Mouse (Mus musculus): ENCODE results near the gene F7.

The F7 gene

DNA sequence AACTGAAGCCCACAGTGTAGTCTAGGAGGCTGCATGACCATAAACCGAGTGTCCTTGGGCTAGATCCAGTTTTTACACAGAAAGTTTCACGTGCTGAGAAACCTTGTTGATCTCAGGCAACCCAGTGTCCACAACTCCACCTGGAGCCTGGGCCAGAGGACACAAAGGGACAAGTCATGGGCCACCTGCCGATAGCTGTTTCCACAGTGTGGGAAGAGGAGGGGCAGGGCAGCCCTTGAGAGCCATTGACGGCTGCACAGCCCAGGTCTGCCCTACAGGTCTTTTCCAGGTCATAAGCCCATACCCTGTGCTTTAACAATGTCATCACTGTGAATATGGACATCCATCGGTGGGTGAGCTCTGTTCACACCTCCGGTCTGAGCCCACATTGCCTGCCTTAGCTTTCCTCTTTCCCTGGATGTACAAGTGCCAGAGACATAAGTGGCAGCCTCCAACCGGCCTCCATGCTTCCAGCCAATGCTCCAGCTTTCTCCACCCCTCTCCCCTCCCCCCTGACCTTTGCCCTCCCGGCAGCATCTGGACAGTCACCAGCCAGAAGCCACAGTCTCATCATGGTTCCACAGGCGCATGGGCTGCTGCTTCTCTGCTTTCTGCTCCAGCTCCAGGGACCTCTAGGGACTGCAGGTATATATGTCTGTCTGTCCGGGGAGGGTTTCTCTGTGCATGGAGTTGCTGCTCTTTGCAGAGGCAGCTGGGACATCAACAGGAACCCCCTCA, at the start of gene F7:
F7 (plus strand) TSS at position 548 of the 738 bp plus-strand sequence.
- no peak for DNase-seq (ENCODE audit: low spot score in 2 of 2)

DNA sequence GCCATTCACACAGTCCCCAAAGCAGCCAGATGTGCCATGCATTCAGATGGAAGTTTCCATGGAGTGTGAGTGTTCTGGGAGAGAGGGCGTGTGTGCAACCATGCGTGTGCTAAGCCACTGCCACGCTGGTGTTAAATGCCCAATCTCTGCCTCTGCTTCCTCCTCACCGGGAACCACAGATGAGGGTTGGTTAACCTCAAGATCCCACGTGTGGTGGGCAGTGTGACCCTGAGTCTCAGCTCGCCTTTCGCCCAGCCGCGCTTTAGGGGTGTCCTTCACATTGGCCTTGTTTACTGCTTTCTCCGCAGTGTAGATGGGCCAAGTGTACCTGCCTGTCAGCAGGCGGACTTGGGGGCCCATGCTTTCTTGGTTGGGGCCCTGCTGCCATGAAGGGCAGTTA, 49.5 kb upstream of the F7 start:
- no peak for DNase-seq (ENCODE audit: low spot score in 2 of 2)

DNA sequence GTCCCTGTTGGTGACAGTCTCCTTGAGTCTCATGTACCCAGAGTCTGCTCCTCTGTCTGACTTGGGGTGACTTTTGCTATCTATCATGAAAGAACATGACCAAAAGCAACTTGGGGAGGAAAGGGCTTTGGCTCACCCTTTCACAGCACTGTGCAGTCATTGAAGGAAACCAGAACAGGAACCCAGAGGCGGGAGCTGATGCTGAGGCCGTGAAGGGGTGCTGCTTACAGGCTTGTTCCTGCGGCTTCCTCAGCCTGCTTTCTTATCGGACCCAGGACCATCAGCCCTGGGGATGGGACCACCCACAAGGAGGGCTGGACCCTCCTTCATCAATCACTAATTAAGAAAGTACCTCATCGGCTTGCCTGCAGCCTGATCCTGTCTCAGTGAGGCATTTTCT, 49.1 kb upstream of the F7 start:
- no peak for DNase-seq (ENCODE audit: low spot score in 2 of 2)

DNA sequence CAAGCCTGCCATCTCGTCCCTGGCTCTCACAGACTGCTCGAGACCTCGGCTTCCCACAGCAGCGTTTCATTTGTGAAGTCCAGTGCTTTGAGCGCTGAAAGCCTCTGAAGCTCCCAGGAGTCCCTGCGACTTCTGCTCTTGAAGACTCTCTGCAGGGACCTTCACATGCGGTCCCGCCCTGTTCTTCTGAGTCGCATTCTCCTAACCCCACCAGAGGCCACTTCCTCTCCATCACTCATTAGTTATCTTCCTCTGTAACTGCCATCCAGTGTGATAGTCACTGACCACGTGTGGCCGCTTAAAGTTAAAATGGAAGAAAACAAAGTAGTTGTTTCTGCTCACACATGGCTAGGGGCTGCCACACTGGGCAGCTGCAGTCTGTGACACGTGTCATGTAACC, 48.5 kb upstream of the F7 start:
- DNase-seq (ENCODE audit: low spot score in 2 of 2): no peak

DNA sequence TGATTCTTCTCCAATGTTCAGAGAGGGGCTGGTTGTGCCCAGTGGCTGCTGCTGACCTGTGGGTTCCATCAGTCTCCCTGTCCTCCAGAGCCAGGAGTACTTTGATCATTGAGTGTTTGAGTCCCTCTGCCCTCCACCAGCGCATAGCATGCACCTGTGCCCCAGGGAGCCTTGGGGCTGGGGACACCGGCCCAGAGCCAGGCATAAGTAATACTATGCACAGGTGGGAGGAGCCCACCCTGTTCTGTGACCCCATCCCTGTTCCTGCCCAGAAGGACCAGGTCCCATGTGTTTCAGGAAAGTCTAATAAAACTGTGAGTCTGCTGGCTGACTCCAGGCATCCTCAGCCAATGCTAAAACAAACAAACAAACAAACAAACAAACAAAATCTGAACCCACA, 47.5 kb upstream of the F7 start:
- no peak for DNase-seq (ENCODE audit: low spot score in 2 of 2)

DNA sequence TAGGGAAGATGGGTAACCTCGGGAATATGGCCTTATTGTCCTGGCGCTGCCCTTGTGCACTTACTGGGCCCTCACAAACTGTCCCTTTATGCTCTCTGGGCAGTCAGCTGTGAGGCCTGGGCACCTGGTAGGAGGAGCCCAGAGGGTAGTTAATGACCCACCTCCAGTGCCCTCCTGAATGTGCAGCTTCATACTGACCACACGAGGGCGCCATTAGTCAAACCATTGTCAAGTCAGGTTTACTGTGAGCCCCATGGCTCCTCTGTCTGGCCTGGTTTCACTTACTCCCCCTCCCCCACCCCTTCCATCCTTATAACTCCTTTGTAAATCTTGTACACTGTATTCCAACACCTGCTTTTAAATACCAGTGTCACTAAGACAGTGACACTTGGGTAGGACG, 47.1 kb upstream of the F7 start:
- DNase-seq (ENCODE audit: low spot score in 2 of 2): no peak

DNA sequence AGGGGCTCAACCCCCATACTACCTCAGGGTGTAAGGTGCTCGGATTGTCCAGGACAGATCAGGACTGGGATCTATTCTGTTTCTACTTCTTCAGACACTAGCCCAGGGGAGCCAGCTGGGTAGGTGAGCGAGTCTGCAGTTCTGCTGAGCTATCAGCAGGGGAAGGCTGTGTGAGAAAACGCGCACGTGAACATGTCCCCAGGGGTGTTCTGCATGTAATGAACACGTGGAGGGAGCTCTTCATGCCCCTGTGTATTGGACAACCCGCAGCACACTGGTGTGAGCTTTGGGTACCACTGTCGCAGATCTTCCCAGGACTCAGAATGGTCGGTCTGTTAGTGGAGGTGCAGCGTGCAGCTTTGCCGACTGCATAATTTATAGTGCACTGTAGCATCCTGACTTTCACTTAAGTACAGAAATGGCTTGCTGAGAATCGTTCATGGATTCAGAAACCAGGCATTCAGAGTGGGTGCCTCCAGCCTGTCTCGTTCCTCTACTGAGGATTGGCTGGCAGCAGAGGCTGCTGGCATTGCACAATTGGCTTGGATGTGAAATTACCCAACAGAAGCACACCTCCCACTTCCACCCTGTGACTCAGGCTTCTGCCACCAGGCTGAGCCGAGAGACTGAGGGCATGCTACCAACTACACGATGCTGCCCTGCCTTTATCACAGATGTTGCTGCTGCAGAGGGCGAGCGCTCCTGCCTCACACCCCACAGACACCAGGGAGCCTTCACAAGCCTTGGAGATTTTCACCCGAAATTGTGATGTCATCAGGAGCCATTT, 42.0 kb upstream of the F7 start:
- peak; percentile 74 to 81 for DNase-seq (ENCODE audit: low spot score in 2 of 2)

DNA sequence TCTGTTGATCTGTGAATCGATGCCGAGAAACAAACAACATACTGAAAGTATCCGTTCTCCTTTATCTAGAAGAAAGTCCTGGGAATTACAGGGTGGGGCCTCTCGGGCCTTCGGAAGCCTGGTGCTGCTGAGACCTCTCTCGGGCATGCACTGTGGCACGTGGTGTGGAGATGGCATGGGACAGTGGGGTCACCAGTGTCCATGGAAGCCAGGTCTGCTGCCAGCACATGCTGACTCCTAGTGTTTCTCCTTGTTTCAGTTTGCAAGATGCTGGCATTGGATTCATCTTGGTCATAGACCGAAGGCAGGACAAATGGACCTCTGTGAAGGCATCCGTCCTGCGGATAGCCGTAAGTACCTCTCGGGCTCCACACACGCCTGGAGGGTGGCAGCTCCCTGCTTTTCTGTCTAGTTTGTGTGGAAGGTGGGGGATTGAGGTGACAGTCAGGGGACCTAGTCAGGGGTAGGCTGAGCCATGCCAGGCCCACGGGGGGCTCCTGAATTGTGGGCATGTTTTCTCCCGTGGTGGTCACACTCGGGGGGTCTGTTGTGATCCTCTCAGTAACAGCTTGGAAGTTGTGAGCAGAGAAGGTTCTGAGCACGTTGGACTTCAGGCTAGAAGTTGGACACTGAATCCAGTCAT, 41.1 kb upstream of the F7 start:
- DNase-seq (ENCODE audit: low spot score in 2 of 2): no peak

DNA sequence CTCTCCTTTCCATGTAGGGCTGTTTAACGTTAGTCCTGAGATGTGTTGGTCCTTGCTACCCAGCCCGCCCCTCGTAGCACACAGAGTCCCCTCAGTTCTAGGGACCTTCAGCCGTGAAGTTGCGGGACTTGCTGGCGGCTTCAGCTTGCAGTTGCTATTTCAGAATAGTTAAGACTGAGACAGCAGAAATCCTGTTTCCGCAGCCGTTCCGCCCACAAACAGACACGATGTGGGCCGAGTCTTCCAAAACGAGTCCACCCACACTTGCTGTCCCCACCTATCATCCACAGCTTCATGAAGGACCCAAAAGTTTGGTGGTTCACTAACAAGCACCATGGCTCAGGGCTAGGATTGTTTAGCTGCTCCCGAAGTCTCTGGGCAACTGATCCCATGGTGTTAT, 40.6 kb upstream of the F7 start:
- peak; percentile 50 to 53 for DNase-seq (ENCODE audit: low spot score in 2 of 2)

DNA sequence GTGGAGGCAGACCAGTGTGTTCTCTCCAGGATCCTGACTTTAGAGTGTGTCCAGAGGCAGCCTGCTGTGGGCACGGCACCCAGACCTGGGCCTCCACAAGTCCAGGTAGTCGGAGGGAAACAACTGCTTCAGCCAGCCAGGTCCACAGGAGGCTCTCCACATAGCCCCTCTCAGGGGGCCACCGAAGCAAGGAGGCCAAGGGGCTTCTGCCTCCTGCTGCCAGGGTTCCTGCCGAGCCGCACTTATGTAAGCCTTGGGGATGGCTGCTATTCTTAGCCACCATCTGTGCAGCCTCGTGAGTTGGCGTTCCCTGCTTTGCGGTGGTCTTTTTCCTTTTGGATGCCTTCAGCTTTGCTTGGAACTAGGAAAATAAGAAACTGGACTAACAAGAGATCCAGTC, 38.3 kb upstream of the F7 start:
- DNase-seq (ENCODE audit: low spot score in 2 of 2): peak; percentile 57 to 72

DNA sequence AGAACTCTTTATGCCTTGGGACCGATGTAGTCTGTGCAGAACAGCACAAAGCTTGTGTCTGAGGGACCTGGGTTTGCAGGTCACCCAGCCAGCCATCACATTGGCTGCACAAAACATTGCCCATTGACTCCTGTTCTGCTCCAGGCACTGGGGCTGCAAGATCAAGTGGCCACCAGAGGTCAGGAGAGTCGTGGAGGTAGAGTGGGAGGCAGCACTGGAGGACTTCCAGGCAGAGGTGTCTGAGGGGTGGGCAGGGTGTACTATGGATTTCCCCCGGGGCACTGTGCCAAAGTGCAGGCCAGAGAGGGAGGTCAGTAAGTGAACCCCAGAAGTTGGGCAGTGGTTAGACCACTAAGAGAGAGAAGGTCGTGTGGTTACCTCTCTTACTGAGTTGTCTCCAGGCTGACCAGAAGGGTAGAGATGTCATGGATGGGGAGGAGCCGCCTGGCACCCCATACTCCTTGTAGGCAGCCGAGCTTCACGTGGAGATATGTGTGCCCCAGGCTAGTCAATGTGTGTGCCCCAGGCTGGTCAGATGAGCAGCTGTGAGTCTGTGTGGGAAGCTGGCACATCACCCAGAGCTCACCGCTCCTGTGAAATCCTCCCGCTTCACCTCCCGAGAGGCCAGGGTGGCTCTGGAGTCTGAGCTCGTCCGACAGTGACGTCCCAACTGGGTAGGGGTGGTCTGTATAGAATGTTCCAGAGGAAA, 37.0 kb upstream of the F7 start:
- DNase-seq (ENCODE audit: low spot score in 2 of 2): no peak

DNA sequence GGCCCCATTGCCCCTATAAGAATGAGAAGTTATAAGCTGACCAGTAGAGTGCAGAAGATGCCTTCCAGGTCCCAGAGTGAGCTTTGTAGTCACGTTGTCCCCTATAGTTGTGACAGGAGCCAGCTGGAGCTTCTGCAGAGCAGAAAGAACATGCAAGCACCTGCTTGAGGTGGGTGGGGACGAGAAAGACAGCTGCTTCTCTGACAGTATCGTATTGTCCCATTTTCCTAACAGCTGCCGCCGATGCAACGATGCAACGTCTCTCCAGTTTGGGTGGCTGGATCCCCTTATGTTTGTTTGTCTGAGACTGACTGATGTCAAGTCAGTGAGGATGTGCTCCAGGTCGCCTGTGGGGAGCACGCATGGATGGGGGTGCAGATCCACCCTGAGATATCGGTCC, 34.4 kb upstream of the F7 start:
- no peak for DNase-seq (ENCODE audit: low spot score in 2 of 2)

DNA sequence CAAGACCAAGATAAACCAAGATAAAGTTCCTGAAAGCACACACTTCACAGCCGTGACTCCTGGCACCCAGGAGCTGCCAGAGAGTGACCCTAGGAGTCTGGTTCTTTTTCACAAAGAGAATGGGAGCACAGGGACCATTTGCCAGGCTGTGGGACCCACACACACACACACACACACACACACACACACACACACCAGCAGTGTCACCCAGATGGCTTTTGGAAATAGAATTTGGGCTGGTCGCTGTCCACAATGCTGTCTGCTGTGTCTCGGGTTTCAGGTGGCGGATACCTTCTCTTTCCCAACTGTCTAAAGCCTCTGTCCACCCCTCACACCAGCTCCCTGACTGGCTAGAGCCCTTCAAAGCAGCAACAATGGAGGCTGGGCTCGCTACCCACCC, 31.4 kb upstream of the F7 start:
- DNase-seq (ENCODE audit: low spot score in 2 of 2): no peak

DNA sequence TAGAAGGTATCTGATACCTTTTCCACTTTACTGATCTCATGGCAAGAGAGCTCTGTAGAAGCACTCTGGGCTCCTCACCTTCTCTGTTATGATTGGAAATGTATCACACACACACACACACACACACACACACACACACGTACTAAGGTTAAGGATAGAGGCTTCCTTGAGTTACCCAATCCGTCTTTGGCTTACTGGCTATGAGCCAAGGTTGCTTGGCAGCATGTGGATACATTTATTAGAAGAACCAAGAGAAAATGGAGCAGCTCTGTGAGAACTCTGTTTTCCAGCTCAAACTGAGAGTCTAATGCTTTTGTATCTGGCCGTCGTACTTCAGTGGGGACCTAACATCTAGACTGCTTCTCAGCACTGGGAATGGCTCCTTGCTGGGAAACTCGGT, 30.4 kb upstream of the F7 start:
- no peak for DNase-seq (ENCODE audit: low spot score in 2 of 2)

DNA sequence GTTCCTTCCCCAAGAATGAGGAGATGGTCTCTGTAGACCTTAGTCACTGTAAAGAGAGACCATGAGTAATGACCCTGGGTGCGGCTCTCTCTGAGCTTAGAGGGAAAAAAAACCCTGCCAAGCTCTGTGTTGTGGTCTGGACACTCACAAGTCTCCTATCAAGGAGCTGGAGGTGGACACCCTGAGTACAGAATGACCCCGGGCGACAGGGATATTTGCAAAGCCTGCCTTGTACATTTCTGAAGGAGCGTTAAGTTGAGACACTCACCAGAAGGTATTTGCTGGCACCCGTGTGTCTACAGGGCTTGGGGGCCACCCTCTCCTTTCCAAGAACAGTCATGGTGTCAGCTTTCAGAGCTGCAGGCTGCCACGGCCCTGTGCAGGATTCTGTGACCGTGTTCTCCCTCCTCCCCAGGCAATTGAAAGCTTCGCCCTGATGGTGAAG, 29.0 kb upstream of the F7 start:
- no peak for DNase-seq (ENCODE audit: low spot score in 2 of 2)

DNA sequence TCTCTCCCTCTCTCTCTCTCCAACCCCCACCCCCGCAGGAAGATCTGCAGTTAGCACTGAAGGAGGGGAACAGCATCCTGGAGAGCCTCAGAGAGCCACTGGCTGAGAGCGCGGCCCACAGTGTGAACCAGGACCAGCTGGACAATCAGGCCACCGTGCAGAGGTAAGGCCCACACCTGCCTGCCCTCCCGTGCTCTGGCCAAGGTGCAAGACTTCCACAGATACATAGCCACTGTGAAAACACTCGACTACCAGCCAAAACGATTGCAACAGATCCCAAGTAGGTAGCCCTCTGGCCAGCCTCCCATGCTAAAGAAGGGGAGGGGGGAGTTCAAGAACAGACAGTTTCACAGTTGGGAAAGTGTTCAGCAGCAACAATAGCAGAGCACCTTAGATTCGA, 27.5 kb upstream of the F7 start:
- no peak for DNase-seq (ENCODE audit: low spot score in 2 of 2)

DNA sequence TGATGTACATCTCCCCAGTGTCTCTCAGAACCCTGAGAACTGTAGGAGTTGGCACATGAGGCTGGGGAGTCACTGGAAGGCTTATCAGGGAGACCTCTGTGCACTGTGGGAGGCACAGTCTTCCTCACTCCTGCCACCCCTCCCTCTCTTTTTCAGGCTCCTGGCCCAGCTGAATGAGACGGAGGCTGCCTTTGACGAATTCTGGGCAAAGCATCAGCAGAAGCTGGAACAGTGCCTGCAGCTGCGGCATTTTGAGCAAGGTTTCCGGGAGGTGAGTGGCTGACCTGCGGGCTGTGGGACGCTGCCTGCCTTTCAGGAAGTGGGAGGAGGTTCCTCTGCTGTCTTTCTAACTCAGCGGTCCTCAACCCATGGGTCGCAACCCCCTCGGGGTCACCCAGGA, 26.0 kb upstream of the F7 start:
- DNase-seq (ENCODE audit: low spot score in 2 of 2): no peak

DNA sequence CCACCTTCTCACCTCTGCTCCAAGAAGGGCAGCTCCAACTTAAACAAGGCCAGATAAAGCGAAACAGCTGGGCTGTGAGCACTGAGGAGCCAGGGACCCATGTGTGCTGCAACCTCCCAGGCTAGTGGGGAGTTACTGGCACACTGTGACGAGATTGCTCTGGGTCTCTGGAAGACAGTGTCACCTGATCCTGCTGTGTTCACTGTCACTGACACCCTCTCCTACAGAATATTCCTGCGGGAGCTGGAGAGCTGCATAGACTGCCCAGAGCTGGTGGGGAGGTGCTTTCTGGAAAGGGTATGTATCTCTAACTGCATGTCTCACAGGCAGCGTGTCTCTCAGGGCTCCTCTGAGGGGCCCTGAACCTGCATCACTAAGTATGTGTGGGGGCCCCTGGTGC, 18.4 kb upstream of the F7 start:
- DNase-seq (ENCODE audit: low spot score in 2 of 2): no peak

DNA sequence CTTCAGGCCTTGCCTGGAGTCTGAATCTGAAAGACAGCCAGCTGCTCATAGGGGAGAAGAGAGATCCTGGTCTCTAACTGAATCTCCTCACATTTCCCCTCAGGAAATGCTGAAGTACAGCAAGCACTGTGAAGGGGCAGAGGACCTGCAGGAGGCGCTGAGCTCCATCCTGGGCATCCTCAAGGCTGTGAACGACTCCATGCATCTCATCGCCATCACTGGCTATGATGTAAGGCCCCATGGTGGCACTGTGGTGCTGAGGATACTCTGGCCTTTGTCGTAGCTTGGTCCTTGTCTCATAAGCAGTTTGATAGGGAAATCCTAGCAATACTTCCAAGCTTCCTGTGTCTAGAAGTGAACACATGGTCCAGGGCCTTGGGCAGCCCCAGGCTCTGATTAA, 15.5 kb upstream of the F7 start:
- DNase-seq (ENCODE audit: low spot score in 2 of 2): no peak

DNA sequence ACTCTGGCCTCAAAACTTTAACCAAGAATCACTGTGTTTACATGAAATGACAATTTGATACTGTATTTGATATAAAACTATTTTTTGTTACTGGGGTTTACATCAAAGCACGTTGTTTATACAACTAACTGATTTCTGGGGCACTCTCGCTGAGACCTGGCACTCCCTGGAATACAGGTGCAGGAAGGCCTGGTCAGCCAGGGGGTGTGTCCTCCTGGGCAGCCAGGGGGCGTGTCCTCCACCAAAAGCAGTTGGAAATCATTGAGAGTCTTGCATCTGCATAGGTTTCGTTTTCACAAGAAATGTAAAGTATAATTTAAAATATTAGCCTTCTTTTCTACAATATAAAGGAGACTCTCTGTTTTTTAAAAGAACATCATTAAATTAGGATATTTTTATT, 6.3 kb upstream of the F7 start:
- DNase-seq (ENCODE audit: low spot score in 2 of 2): no peak

DNA sequence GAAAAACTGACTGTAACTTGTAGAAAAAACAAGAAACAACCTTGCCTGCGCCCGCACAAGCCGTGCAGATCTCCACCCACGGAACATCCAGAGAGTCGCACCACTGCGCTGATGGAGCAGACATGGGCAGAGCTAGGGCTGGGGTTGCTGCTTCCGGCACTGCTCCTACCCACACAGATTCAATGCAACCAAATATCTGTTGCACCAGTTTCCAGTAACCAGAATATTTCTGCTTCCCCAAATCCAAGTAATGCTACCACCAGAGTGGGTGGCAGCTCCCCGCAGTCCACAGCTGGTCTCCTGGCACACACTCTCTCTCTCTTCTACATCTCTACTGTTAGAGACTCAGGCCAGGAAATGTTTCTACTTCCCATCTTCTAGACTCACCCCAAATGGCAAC, 4.0 kb upstream of the F7 start:
- no peak for DNase-seq (ENCODE audit: low spot score in 2 of 2)

DNA sequence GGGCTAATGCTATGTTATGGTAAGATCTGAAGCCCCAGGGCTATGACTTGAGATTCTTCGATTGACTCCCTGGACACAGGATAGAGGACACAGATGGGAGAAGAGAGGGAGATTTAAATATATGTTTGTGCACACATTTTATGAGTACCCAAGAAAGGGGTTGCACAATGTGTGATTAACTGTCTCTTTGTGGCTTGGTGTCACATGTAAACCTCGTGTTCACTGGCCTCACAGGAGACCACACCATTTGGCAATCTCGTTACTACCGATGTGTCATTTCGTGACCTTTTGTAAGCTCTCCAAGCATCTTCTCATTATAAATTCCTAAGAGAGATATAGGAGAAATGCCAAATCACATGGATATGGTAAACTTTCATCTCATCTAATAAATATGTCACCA, 1.8 kb downstream of the F7 start:
- no peak for DNase-seq (ENCODE audit: low spot score in 2 of 2)
